Mouse (Mus musculus): Measurements from ENCODE around the gene Zfp553.
A peak's percentile ranks its signal among the peaks of the same experiment; 100 is the strongest.

Zfp553 gene

GRCm38 (mm10) chr7:127232622-127233367, at the start of gene Zfp553, which contains the start of gene Sept1:
TSS of gene Zfp553 (plus strand) at chr7:127233061.
TSS of gene Sept1 (minus strand) at chr7:127233130.
- DNase-seq: peak; percentile 99

- no peak for DNase-seq
Measured at GRCm38 (mm10) chr7:127183345-127183744, 49.5 kb upstream of the Zfp553 start.

- DNase-seq: peak; percentile 91
Measured at GRCm38 (mm10) chr7:127183828-127184227, 49.0 kb upstream of the Zfp553 start.

- no peak for DNase-seq
Measured at GRCm38 (mm10) chr7:127184720-127185119, 48.1 kb upstream of the Zfp553 start.

GRCm38 (mm10) chr7:127185601-127186000, 47.3 kb upstream of the Zfp553 start:
- peak; percentile 85 for DNase-seq

- no peak for DNase-seq
Measured at GRCm38 (mm10) chr7:127187351-127187750, 45.5 kb upstream of the Zfp553 start.

GRCm38 (mm10) chr7:127188305-127189276, 44.3 kb upstream of the Zfp553 start:
- DNase-seq: peak; percentile 84

GRCm38 (mm10) chr7:127190672-127191071, 42.2 kb upstream of the Zfp553 start:
- no peak for DNase-seq

GRCm38 (mm10) chr7:127192989-127193388, 39.9 kb upstream of the Zfp553 start:
- no peak for DNase-seq

- DNase-seq: peak; percentile 91
Measured at GRCm38 (mm10) chr7:127194011-127194632, 38.7 kb upstream of the Zfp553 start.

GRCm38 (mm10) chr7:127194633-127195029, 38.2 kb upstream of the Zfp553 start:
- DNase-seq: no peak

GRCm38 (mm10) chr7:127195544-127196295, 37.1 kb upstream of the Zfp553 start, which contains the start of gene Cd2bp2:
TSS of gene Cd2bp2 (minus strand) at chr7:127196050.
- peak; percentile 99 for DNase-seq

- DNase-seq: no peak
Measured at GRCm38 (mm10) chr7:127196484-127196883, 36.4 kb upstream of the Zfp553 start.

- DNase-seq: peak; percentile 93
Measured at GRCm38 (mm10) chr7:127206606-127207005, 26.3 kb upstream of the Zfp553 start.

- DNase-seq: peak; percentile 96
Measured at GRCm38 (mm10) chr7:127207374-127208294, 25.2 kb upstream of the Zfp553 start.

GRCm38 (mm10) chr7:127208295-127208552, 24.6 kb upstream of the Zfp553 start, which contains the start of gene Tbc1d10b:
TSS of gene Tbc1d10b (minus strand) at chr7:127208468.
- DNase-seq: no peak

GRCm38 (mm10) chr7:127208553-127209438, 24.1 kb upstream of the Zfp553 start, which contains the start of gene Mylpf:
TSS of gene Mylpf (plus strand) at chr7:127208890.
- DNase-seq: peak; percentile 100

GRCm38 (mm10) chr7:127209851-127210250, 23.0 kb upstream of the Zfp553 start:
- DNase-seq: peak; percentile 89

GRCm38 (mm10) chr7:127210266-127210665, 22.6 kb upstream of the Zfp553 start:
- peak; percentile 91 for DNase-seq
